Mouse (Mus musculus): ENCODE measurements around the gene Mob3b.

Mob3b gene

DNA sequence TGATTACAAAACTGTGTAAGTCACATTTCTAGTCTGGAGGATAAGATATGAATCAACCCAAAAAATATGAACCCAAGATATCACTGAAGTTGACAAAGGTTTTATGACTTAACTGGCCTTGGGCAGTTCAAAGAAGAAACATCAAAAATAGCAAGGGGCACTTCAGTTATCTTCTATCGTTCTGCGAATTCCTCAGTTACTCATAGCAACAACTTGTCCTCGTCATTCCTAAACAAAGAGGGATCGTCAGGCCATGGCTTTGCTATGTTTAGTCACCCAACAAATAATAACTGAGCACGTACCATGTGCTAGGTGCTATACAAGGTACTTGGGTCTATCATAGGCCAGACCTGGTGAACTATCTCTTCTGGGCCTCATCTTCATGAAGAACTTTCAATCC, 10.7 kb downstream of the Mob3b start:
- DNase-seq: no peak

DNA sequence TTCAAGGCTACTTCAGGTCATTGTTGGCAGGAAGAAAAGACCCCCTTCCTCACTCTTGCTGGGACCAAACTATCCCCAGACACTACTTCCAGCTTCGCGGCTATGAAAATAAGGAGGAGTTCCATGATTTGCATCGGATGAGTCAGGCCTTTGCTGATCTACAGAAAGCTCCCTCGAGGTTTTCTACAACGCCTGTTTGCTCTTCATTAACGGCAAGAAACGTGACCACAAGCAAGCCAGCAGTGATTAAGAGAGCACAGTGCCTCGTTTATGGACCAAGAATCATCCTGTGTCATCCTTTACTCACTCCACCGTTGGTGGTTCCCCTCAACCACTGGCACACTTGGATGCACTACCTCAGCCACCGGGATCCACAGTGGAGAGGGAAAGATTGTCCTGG, 11.6 kb downstream of the Mob3b start:
- DNase-seq: no peak

DNA sequence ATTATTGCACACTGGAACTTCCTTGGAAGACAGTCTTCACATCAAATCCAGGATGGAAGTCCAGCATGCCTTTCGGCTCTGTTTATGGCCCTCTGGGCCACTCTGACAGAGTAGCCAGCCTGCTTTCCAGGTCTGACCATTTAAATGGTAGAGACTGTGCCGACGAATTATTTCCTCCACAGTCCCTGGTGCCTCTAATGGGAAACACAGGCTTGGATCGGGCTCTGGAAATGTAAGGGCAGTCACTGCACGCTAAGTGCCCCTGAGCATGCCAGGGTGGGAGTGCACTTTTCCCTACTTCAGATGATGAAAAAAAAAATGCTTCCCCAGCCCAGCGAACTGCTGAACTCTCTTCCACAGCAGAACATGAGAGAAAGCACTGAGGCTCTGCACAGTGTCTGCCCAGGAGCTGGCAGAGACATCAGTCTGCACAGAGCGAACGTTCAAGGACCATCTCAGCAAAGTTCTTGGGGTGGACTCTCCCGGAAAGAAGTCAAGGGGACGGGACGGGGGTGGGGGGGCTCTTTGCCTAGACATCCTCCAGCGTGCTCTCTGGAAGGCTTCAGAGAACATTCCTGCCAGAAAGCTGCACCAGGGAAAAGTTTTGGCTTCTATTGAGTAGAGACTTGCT, 13.7 kb downstream of the Mob3b start:
- no peak for DNase-seq

DNA sequence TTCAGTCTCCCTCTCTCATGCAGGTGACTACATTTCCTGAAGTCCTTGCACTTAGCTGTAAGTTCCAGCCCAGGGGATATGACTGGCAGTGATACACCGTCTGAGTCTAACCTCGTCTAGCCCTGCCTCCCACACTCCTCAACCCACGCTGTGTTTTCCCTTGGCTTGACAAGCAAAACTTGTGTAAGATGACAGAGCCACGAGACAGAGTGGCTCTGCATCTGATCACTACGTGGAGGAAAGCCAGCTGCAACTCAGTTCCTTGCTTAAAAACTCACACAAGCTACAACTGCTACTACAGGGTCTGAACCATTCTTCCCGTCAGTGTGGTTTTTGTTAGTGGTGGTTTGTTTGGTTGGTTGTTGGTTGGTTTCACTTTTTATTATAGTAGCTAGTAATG, 17.0 kb downstream of the Mob3b start:
- no peak for DNase-seq

DNA sequence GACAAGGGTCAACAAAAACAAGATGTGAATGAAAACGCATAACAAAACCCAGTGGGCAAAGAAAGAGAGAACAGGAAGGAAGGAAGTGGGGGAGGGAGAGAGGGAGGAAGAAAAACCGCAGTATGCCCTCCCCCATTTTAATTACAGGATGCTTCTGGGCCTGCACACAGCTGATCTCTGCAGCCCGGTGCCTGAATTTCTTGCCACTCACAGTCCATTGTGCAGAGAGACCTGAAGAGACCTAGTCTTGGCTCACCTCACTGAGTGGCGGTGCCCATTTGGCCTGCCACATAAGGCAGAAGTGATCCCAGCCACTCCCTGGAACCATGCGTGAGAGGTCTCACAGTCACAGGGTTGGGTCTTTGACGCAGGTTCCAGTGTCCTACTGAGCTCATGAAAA, 19.2 kb downstream of the Mob3b start:
- DNase-seq: no peak

DNA sequence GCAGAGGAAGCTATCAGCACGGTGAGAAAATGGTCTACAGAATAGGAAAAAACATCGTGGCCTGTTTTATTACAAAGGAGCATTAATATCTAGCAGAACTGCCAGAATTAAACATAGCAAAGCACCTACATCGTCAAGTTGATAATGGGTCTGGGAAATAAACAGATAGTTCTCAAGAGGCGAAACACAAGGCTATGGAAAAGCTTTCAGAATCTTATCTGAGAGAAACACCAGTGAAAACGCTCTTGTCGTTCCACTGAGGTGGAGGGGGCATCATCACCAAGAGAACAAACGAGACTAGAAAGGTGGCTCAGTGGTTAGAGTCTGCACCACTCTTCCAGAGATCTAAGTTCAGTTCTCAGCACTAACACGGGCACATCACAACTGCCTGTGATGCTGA, 20.3 kb downstream of the Mob3b start:
- no peak for DNase-seq

DNA sequence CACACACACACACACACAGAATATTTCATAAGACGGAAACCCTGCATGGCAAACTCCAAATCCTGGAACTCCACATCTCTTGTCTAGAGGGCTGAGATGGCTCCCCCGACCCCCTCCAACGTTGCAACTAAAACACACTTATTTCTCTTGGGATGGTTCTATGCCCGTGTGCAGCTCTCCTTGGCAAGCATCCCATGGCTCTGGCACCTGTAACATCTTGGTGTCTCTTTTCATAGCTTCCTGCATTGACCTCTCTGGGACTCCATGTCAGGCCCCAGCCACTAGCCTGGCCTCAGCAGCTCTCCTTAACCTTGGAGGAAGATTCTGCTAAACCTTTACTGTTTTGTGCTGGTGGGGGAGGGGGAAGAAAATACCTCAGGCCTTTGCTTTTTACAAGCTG, 21.5 kb downstream of the Mob3b start:
- no peak for DNase-seq

DNA sequence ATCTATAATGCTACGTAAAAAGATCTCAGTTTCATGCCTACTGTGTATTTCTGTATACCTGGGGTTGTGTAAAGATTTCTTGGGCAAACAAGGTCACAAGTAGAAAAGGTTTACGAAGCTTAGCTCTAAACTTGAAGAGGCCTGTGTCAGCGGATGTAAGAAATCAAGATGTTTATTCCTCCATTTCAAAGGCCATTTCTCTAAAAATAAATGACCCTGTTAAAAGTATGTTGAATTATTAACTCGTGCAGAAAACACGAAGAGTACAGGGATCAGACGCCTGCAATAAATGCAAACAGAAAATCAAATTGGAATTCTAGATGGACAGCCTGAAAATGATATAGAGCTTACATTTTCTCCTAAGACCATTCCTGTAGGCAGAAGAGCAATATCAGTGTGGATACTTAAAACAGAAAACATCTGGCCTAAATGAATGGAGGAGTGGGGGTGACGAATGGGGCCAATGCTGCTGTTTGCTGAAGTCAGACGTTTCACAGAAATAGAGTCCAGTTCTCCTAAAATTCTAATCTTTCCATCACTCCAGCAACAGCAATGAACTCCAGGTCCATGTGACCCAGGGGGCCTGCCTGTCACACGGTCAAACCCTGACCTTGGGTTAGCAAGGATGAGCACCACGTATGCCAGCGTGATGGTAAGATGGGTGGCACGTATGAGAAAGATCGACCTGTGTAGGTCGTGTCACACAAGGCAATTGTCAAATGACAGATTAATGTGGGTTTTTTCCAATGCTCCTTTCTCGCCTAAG, 22.3 kb downstream of the Mob3b start:
- DNase-seq: no peak

DNA sequence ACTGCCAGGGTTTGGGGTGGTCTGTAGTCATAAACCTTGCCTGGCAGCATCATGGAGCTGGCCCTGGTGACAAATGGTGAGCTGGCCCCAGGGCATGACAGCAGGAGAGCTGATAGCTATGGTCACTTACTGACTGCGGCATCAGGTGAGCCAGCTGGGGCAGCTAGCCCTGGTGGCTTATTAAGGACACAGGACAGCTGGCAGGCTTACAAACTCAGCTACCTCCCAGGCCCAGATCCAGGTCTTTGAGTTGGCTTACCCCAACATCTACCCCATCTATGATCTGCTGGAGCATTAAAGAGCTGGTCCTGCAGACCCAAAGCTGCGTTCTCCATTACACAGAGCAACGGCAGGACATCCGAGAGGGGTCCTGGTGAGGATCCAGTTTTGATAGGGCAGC, 23.9 kb downstream of the Mob3b start:
- DNase-seq: no peak

DNA sequence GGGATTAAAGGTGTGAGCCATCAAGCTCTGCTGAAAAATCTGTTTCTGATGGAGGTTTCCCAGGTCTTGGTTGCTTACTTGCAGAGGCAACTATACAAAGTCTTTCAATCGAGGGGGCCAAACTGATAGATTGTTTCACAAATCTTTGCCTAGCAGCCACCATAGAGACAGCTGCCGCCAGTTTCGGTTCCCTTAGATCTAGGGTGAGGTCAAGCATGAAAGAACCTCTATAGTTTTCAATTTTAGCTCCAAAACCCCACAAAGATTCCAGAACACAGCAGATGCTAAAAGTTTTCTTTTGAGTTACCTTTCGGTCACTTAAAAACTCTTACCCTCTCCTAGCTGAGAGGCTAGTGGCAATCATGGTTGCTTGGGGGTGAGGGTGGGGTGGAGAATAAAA, 25.7 kb downstream of the Mob3b start:
- DNase-seq: no peak

DNA sequence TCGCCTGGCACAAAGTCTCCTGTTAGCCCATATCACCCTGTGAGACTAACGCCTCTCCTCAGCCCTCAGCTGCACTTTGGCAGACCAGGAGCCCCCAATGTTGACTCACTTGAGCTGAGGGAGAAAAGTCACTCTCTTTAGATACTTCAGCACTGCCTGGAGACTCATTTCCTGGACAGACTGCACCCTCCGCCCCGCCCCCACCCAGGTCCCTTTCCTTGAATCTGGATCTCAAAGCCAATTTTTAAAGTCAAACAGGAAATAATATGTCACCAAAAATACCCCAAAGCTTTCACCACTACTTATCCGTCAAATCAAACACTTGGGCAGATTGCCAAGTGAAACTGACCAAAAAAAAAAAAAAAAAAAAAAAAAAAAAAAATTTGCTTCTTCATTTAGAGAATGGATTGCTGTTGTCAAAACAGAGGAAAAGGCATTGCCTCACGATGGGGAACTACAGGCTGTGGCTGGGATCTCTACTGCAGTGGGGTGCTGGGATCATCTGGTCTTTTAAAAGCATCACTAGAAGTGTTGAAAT, 26.8 kb downstream of the Mob3b start:
- no peak for DNase-seq

DNA sequence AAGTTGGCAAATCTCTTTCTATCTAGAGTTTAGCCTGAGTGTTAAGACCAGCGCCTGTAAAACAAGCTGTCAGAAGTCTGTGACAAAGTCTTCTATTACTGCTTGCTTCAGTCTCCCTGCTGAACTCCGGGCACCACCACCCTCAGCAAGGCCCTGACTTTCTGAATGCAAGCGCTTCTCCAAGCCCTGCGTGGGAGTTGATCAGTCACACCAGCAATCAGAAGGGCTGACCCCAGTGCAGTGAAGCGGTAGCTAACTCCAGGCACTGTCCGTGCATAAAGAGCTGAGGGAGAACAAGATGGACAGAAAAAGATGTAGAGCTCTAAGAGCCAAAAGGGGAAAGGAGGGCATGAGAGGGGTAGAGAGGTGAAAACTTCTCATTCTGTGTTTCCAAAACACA, 29.5 kb downstream of the Mob3b start:
- DNase-seq: peak; percentile 15

DNA sequence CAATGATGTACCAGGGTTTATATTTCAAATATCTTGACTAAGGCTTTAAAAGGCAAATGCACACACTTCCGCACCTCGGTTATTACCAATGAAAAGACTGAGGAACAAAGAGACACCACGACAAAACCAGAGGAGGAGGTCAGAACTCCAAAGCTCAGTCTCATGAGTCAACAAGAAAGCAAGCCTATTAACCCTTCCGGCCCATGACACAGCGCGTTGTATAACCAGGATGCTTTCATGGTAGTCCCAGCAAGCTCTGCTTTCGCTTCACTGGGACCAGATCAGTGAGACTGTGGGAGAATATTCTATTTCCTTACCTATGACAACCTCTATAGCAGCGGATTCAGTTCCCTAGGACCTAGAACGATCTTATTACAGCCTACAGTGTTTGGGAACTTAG, 30.5 kb downstream of the Mob3b start:
- DNase-seq: no peak

DNA sequence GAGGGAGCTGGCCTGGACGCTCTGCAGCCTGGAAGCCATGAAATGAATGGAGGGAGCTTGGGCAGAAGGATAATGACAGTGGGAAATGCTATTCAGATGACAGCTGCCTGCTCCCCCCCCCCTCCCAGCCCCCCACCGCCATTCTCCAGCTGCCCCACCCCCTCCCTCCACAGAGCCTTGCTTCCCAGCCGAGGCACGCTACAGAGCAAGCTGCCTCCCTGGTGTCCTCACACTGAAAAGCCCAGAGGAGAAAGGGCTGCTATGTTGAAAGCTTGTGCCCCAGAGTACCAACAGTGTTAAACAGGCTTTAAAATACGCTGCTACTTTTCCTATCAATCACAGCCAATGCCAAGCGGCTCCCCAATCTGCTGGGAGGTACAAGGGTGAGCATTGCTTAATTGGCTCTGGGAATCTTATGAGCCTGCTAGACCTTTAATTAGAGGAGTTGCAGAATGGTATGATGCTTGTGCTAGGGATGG, 31.9 kb downstream of the Mob3b start:
- no peak for DNase-seq

DNA sequence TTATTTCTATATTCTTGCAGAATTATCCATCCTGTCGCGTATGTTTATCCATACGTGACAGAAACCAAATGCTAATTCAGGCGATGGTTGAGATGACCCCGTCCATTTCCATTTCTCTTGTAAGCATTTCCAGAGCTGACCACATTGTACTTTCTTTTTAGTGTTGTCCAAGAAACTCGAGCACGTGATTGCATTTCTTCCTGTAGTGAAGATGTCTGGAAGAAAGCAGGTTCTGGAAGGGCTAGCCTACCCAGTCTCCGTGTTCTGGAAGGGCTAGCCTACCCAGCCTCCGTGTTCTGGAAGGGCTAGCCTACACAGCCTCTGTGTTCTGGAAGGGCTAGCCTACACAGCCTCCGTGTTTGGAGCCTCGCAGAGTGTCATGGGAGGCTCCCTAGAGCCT, 33.3 kb downstream of the Mob3b start:
- no peak for DNase-seq

DNA sequence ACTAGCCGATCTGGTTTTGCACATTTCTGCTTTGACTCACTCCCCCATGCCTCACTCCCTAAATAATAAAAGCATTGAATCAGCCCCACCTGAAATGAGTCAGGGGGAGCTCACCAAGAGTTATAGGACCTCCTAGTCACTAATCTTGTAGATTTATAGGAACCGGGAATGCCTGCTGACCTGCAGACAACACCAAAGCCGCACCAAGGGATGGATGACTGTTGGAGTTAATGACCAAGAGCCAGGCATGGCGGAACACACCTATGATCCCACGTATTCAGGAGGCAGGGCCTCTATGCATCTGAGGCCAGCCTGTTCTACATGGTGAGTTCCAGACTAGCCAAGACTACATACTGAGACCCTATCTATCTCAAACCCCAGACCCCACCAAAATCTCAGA, 34.2 kb downstream of the Mob3b start:
- no peak for DNase-seq

DNA sequence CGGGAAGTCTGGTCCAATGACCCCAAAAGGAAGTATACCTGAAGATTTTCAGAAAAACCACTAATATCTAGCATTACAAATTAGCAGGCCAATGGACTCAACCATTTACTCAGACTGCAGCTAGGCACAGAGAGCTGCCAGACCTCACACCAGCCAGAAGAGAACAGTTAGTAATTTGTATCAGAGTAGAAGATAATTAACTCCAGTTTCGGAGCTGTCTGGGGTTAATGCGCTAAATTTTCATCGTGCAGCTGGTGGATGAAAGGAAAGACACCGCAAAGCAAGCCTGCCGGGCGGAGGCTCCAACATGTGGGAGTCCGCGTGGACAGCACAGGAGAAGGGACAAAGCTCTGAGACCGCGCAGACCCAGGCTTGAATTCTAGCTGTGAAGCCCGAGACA, 36.2 kb downstream of the Mob3b start:
- DNase-seq: peak; percentile 40

DNA sequence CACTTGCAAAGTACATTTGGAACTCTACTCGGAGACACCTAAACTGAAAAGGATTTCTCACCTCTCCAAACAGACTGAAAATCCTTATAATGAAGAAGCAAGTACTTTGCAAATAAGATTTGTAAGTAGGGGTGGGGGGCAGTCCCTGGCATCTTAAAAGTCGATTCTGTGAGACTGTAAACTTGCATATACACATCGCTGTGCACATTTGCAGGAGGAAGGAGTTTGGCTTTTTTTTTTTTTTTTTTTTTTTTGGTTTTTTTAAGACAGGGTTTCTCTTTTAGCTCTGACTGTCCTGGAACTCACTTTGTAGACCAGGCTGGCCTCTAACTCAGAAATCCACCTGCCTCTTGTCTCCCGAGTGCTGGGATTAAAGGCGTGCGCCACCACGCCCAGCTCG, 36.7 kb downstream of the Mob3b start:
- no peak for DNase-seq

DNA sequence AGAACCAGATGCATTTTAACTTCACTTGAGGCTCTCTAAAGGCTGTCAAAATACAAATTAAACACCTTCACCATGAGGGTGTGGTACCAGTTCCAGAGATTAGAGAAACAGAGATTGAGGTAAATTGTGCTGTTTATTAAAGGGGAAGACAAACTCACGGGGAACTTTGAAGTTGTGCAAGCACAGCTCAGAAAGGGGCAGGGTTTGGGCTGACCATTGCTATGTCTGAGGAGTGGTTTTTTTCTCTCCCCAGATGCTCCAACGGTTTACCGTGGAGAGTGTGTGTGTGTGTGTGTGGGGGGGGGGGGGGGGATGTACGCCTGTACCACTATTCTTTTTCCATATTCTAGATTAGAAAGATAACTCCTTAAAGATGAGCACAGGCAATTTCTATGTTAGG, 37.1 kb downstream of the Mob3b start:
- no peak for DNase-seq

DNA sequence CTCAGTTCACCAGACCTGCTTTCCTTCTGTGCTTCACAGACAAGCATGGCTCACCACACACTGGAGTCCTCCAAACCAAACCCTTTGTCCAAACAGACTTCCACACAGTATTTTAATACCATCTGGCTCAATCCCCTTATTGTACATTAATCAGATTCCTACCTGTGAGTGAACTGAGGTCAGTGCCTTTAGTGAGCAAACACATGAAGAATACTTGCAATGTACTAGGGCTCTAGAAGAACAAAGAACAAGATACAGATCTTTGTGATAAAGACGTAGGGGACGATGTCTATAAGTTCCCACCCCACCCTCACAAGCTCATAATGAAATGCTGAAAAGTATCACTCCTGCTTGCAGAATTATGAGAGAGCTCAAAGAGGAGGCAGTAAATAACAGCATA, 38.4 kb downstream of the Mob3b start:
- DNase-seq: no peak

DNA sequence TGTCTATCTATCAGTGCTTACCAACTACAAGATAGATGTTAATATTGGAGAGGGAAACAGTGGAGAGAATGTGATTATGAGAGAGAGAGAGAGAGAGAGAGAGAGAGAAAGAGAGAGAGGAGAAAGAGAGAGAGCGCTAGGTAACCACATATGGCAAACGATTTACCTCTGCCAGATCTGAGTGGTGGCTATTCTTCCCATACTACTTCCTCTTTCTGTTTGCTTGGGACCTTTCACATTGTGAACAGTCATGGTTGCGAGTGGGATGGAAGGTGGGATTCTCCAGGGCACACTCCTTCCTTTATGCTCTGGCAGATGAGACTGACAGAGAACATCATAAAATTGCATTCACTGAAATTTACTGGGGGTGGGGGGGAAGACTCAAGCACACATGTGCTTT, 40.1 kb downstream of the Mob3b start:
- no peak for DNase-seq

DNA sequence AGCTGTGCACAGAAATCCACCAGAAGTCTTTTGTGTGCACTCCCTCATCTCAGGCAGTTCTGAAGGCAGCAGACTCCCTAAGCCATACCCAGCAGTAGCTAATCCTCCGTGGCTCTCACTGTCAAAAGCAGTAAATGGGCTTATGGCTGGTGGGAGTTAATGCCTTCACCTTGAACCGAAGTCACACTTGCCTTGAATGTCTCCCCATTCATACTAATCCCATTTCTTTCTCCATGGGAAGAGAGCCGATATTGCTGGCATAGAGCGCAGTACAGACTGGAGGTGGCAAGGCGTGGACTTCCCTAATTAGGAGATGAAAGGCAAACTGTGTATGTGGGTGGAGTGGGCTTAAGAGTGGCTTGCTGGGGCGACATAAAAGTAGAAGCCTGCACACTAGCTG, 41.4 kb downstream of the Mob3b start:
- DNase-seq: no peak

DNA sequence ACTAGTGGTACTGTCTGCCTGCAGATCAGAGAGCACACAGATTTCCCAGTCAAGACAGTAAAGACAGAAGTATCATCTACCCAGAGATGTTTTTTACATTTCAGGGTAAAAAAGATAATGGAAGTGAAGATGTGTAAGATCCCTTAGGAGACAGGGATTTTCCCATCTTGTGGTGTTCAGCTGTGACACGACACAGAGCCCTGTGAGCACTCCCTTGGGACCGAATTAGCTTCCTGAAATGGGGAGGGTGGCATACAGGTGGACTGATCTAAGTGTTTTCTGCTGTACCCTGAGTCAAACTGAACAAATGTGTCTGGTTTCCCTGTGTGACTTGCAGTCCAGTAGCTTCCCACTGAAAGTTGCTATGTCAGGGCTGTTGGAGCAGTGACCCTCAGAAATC, 42.3 kb downstream of the Mob3b start:
- DNase-seq: no peak

DNA sequence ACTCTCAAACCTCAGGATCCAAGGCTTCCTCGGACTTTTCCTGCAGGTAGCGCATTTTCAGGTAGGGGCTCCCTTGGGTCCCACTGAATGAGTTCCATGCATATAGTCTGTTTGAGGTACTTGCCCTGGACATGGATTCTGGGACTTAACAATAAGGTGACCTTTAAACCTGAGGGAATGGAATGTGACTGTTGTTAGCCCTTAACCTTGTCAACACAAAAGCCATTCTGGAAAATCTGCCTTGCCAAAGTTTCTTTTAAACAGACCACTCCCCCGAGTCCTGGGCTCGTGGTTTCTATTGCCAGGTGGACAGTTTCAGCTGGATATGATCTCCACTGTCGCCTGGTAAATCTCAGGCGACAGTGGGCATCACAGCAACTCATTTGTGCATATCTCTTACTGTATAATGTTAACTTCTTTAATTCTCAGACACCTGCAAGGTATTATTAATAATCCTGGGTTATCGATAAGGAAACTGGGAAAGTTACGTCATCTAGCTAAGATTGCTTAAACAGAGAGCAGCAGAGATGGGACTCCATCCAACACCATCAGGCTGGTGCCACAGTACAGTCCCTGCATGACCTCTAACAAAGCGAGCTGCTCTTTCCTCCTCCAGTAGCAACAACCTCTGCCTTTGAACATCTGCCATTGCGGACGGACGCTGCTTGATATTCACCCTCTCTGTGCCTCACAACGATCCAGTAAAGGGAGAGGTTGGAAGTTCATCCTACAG, 43.6 kb downstream of the Mob3b start:
- DNase-seq: no peak
